Mouse (Mus musculus): ENCODE measurements around the gene Slc27a2. TPM values are rescaled to one million over a fixed set of nuclear protein-coding genes. Genes with fewer than 3 reads are reported as not detected.

Slc27a2 gene
- polyA plus RNA-seq (2017; shearing (Covaris generic)): not detected

DNA sequence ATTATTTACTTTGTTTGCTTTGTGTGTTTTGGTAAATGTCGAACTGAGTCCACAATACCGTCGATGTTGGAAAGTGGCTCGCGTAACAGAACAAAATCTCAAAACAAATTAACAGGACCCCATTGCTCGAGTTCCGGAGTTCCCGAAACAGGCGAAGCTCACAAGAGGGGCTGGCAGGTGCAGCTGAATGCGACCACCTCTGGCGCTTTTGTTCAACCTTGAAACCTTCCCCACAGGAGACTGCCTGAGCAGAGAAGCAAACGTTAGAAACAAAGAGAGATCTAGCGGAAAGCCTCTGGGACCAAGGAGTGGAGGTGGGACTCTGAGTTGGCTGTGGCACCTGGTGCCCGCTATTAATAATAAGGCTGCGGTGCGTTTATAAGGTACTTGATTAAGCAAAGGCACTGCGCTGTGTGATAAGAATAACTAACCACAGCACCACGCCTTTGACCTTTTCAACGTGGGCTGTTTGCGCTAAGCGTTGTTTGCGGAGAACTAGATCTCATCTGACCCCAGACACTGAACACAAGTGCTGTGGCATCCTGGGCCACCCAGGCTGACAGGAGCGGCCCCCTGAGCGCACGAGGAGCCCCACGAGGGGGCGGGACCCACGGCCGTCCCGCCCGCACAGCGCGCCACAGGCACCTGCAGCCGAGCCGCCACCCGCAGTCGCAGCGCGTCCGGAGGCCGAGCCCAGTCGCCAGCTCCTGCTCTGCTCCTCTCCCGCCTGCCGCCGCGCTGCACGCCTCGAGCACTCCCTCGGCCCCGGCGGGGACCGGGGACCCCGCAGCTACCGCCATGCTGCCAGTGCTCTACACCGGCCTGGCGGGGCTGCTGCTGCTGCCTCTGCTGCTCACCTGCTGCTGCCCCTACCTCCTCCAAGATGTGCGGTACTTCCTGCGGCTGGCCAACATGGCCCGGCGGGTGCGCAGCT is at the start of gene Slc27a2:
Slc27a2 (plus strand) TSS at position 51 of the 934 bp plus-strand sequence.

DNA sequence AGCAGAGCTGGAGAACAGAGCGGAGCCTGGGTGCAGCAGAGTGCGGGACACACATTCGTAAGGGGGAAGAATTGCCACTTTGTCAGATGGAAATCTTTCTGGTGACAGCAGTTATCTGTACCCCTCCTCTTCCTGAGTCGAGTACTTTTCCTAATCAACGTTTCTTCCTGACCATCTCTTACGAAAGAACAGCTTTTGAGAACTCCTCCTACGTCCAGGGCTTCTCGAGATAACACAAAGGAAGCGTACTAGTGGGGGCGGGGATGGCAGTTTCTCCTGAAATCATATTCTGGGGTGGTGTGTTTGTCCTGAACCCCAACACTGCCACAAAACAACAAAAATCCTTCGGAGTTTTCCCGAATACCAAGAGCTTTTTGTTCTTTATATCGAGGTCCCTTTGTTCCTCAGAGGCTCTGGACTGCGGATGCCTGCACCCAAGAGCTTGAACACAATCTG is 67.1 kb downstream of the Slc27a2 start, which contains the start of gene Hdc:
Hdc (minus strand) TSS at position 51 of the 456 bp plus-strand sequence.

Other genes starting within 250 kb of the Slc27a2 start
- gene Atp8b4, start 51.7 kb upstream of the Slc27a2 start, polyA plus RNA-seq (2017; shearing (Covaris generic)): 5.3 TPM
- 0.65 TPM for gene Hdc, start 66.9 kb downstream of the Slc27a2 start, polyA plus RNA-seq (2017; shearing (Covaris generic))
- gene Gabpb1, start 123.9 kb downstream of the Slc27a2 start, polyA plus RNA-seq (2017; shearing (Covaris generic)): 57.6 TPM
- gene Usp8, start 154.9 kb downstream of the Slc27a2 start, polyA plus RNA-seq (2017; shearing (Covaris generic)): 67.3 TPM
- gene Usp50, start 231.1 kb downstream of the Slc27a2 start, polyA plus RNA-seq (2017; shearing (Covaris generic)): 3.5 TPM